Mouse (Mus musculus) CH12.LX (cell line): Measurements from ENCODE around the gene Slco1a4.

Source experiments
- BHLHE40 ChIP-seq: IDR thresholded peaks from 2 replicates; pipeline ENCODE4 v1.6.1; 2011; ENCODE audit warnings: mild to moderate bottlenecking, low read depth, low read length, improper control_type of control experiment
- CHD1 ChIP-seq: IDR thresholded peaks from 2 replicates; pipeline ENCODE4 v1.6.1; 2012; ENCODE audit warnings: low read depth, low read length, improper control_type of control experiment, inconsistent platforms
- CHD2 ChIP-seq: IDR thresholded peaks from 2 replicates; pipeline ENCODE4 v1.6.1; 2011; ENCODE audit warnings: low read length, improper control_type of control experiment
- CTCF ChIP-seq, 2 experiments: IDR thresholded peaks in 1 of 2; conservative IDR thresholded peaks in 1 of 2; 2 replicates each; pipeline ENCODE4 v1.5.1; 2011 to 2012; ENCODE audit warnings: low read depth in 2 of 2, low read length in 2 of 2, improper control_type of control experiment in 1 of 2, inconsistent platforms in 1 of 2, mild to moderate bottlenecking in 1 of 2, moderate library complexity in 1 of 2
- EP300 ChIP-seq: IDR thresholded peaks from 2 replicates; pipeline ENCODE4 v1.6.1; 2011; ENCODE audit warnings: low read length, improper control_type of control experiment
- ETS1 ChIP-seq: conservative IDR thresholded peaks from 2 replicates; pipeline ENCODE4 v1.6.1; 2012; ENCODE audit warnings: low read depth, mild to moderate bottlenecking, inconsistent platforms, low read length, improper control_type of control experiment, moderate library complexity
- MAX ChIP-seq: IDR thresholded peaks from 2 replicates; pipeline ENCODE4 v1.6.1; 2011; ENCODE audit warnings: low read length, improper control_type of control experiment
- MXI1 ChIP-seq: IDR thresholded peaks from 2 replicates; pipeline ENCODE4 v1.6.1; 2011; ENCODE audit warnings: mild to moderate bottlenecking, low read depth, low read length, improper control_type of control experiment
- POLR2A ChIP-seq: IDR thresholded peaks from 2 replicates; pipeline ENCODE4 v1.6.1; 2011; ENCODE audit warnings: low read depth, mild to moderate bottlenecking, improper control_type of control experiment, low read length
- POLR2AphosphoS2 ChIP-seq: IDR thresholded peaks from 2 replicates; pipeline ENCODE4 v1.6.1; 2011; ENCODE audit warnings: low read depth, low read length, improper control_type of control experiment
- RAD21 ChIP-seq: IDR thresholded peaks from 2 replicates; pipeline ENCODE4 v1.6.1; 2011; ENCODE audit warnings: low read depth, mild to moderate bottlenecking, low read length, improper control_type of control experiment, moderate library complexity
- SIN3A ChIP-seq: IDR thresholded peaks from 2 replicates; pipeline ENCODE4 v1.6.1; 2012; ENCODE audit warnings: low read length, improper control_type of control experiment, inconsistent platforms
- TCF12 ChIP-seq: IDR thresholded peaks from 2 replicates; pipeline ENCODE4 v1.6.1; 2014; ENCODE audit warnings: low read depth, mild to moderate bottlenecking, inconsistent platforms, low read length, improper control_type of control experiment
- ZKSCAN1 ChIP-seq: IDR thresholded peaks from 2 replicates; pipeline ENCODE4 v1.6.1; 2012; ENCODE audit warnings: low read depth, inconsistent platforms, low read length, improper control_type of control experiment, borderline replicate concordance

- TF ChIP-seq CTCF (conservative IDR thresholded peaks at IDR 0.05 in 1 of 2, IDR thresholded peaks at IDR 0.05 in 1 of 2; ENCODE audit: low read depth in 2 of 2, low read length in 2 of 2) (no peak), ETS1 (no peak), TCF12 (no peak), EP300 (no peak), POLR2AphosphoS2 (no peak), POLR2A (no peak), MAX (no peak), SIN3A (no peak), CHD1 (no peak), CHD2 (no peak), MXI1 (no peak), RAD21 (no peak), BHLHE40 (no peak), ZKSCAN1 (no peak)
Measured at GRCm38 (mm10) chr6:141868735-141869134, 12.7 kb upstream of the Slco1a4 start.
